Mouse (Mus musculus): ENCODE measurements around the gene Mrpl50. TPM values are rescaled to one million over a fixed set of nuclear protein-coding genes. Genes with fewer than 3 reads are reported as not detected.

Gene Mrpl50
- polyA plus RNA-seq, 1 experiment from 2014 or later = 93.7 TPM

- H3K9ac ChIP-seq (ENCODE audit: low read length) = no peak overlapping the region
- H3K27ac ChIP-seq (ENCODE audit: low read depth) = no peak overlapping the region
- H3K4me2 ChIP-seq (ENCODE audit: low read length) = no peak overlapping the region
- DNase-seq (ENCODE audit: low spot score) (no peak), ATAC-seq (replicated peaks; ENCODE audit: low FRiP score, low TSS enrichment, low read depth) (no peak)
- H3K4me1 ChIP-seq (replicated peaks; ENCODE audit: control insufficient read depth, insufficient read depth, low read length) = no peaks in the 10 kb centered on the region
- 89% methylated on average over 6 of the region's 6 CpGs for WGBS
- no peak overlapping the region for H3K4me3 ChIP-seq (ENCODE audit: low read depth, low read length)
- no peaks in the 10 kb centered on the region for H3K36me3 ChIP-seq (ENCODE audit: control insufficient read depth, insufficient read depth, low read length)
- 0 out of 2 replicates have a peak, but pooled peaks cover 3% of the 10 kb centered on the region for H3K9me3 ChIP-seq (ENCODE audit: control insufficient read depth, low read length)
- no peaks in the 10 kb centered on the region for H3K27me3 ChIP-seq (replicated peaks; ENCODE audit: control insufficient read depth, insufficient read depth, low read length)
Measured at GRCm38 (mm10) chr4:49467360-49467759, 53.5 kb downstream of the Mrpl50 start.

Other genes starting within 250 kb of the Mrpl50 start
- not detected in 2 replicates for gene Acnat2, start 112.9 kb downstream of the Mrpl50 start, polyA plus RNA-seq (2014; fragmentation: Nextera tagmentation; extraction: Ambion mirVana)
- gene Acnat1, start 47.2 kb downstream of the Mrpl50 start, polyA plus RNA-seq (2014; fragmentation: Nextera tagmentation; extraction: Ambion mirVana) = 0.83 and 1.5 TPM in 2 replicates
- not detected in 2 replicates for gene Baat, start 14.5 kb downstream of the Mrpl50 start, polyA plus RNA-seq (2014; fragmentation: Nextera tagmentation; extraction: Ambion mirVana)
- 6.1 and 7.9 TPM in 2 replicates for gene Zfp189, start 83 bp upstream of the Mrpl50 start, polyA plus RNA-seq (2014; fragmentation: Nextera tagmentation; extraction: Ambion mirVana)
- gene Aldob, start 28.5 kb upstream of the Mrpl50 start, polyA plus RNA-seq (2014; fragmentation: Nextera tagmentation; extraction: Ambion mirVana) = 81.5 and 94.2 TPM in 2 replicates
- gene Tmem246, start 76.8 kb upstream of the Mrpl50 start, polyA plus RNA-seq (2014; fragmentation: Nextera tagmentation; extraction: Ambion mirVana) = 23.6 and 23.9 TPM in 2 replicates
- 50.7 and 53.0 TPM in 2 replicates for gene Rnf20, start 110.9 kb upstream of the Mrpl50 start, polyA plus RNA-seq (2014; fragmentation: Nextera tagmentation; extraction: Ambion mirVana)
- 0.09 TPM in 1 of 2 replicates, not detected in the other for gene Ppp3r2, start 160.9 kb upstream of the Mrpl50 start, polyA plus RNA-seq (2014; fragmentation: Nextera tagmentation; extraction: Ambion mirVana)